Mouse (Mus musculus) C2C12 (cell line): ENCODE data around the gene Ppp2r5a.

ENCODE experiments used
- CEBPB ChIP-seq: IDR thresholded peaks from one replicate; pipeline ENCODE4 v1.6.1; 2011; ENCODE audit warnings: low read depth, mild to moderate bottlenecking, control low read depth, moderate library complexity
- CTCF ChIP-seq: IDR thresholded peaks from one replicate; pipeline ENCODE4 v1.5.1; 2011; ENCODE audit not compliant: control insufficient read depth, insufficient read depth, insufficient read length
- FOSL1 ChIP-seq: IDR thresholded peaks from one replicate; pipeline ENCODE4 v1.8.0; 2011; ENCODE audit warnings: mild to moderate bottlenecking, low read length; ENCODE audit not compliant: poor library complexity, insufficient read depth, severe bottlenecking
- MAX ChIP-seq: IDR thresholded peaks from one replicate; pipeline ENCODE4 v1.6.1; 2011; ENCODE audit warnings: mild to moderate bottlenecking, control low read depth
- MYOD1 ChIP-seq: IDR thresholded peaks from one replicate; pipeline ENCODE4 v1.6.1; 2011; ENCODE audit warnings: low read depth; ENCODE audit not compliant: control insufficient read depth, insufficient read length
- MYOG ChIP-seq: IDR thresholded peaks from one replicate; pipeline ENCODE4 v1.6.1; 2011; ENCODE audit not compliant: control insufficient read depth, insufficient read length; ENCODE audit errors: extremely low read depth
- USF1 ChIP-seq: IDR thresholded peaks from one replicate; pipeline ENCODE4 v1.6.1; 2011; ENCODE audit warnings: low read depth, mild to moderate bottlenecking, control low read depth, moderate library complexity

DNA sequence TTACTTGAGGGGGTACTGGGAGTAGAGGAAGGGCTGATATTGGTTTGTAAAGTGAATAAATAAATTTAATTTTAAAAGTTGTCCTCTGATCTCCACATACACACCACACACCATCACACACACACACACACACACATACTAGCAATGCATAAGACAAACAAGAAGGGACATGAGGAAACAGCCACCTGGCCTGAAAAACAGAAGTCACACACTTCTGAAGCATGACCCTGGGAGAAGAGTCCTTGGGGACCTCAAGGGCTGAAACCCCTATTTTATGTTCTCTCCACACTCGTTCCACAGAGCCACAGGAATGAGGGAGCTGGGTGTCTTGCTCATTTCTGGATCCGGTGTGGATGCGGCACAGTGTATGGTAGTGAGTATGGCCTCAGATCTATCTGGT lies 79.7 kb downstream of the Ppp2r5a start:
- TF ChIP-seq CTCF (no peak), FOSL1 (no peak), USF1 (no peak), MAX (no peak), MYOD1 (no peak), CEBPB (no peak), MYOG (no peak)
